ENCODE assay signal across 16 mouse cellular contexts in the genomic region with DNA sequence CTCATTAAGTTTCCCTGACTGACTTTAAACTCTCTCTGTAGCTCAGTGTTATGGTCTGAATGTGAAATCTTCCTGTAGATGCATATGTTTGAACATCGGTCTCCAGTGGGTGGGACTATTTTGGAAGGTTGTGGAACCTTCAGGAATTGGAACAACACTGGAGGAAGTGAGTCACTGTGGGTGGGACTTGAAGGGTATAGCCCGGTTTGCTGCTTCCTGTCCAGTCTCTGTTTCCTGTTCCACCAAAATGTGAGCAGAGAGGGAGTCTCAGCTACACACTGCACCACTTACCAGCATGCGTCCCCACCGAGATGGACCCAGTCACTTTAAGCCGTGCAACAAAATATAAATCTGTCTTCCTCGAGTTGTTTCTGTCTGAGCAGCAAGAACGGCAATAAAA.
DNase-seq lines count a peak whose midpoint lies in the region; ATAC-seq and TF ChIP-seq lines count a peak whose summit lies in the region.
"Had no signal": no experiment of that assay in that cellular context is flagged by ENCODE, and none has a peak within 500 bp of the region (broad histone marks: within the 10 kb centered on the region; RNA-seq: fewer than 3 reads in every experiment).

No protein-coding gene starts in this region.

- H3K27me3 ChIP-seq in kidney, adult 2 months (replicated peaks; ENCODE audit: control insufficient read depth, insufficient read depth, low read length) = no peaks in the 10 kb centered on the region
- no peaks in the 10 kb centered on the region for H3K27me3 ChIP-seq in intestine, postnatal 0 days (replicated peaks; ENCODE audit: control insufficient read depth, insufficient read depth, low read length)
- H3K27me3 ChIP-seq: heart, embryonic 12.5 days; neural tube, embryonic 12.5 days had no signal

- H3K4me3 ChIP-seq in kidney, adult 2 months (ENCODE audit: insufficient read depth, low read depth, low read length) = no peak overlapping the region
- H3K4me3 ChIP-seq in ES-E14 (ENCODE audit: insufficient read depth in 1 of 2, low read depth in 1 of 2, low read length in 2 of 2, poor library complexity in 1 of 2, severe bottlenecking in 1 of 2) = peak overlapping the region; percentile 36 to 80; a peak in 3 of 4 replicates
- no peak overlapping the region for H3K4me3 ChIP-seq in intestine, postnatal 0 days (ENCODE audit: low read depth, low read length)
- H3K4me3 ChIP-seq: heart, embryonic 12.5 days; neural tube, embryonic 12.5 days had no signal

- H3K27ac ChIP-seq in kidney, adult 2 months (ENCODE audit: insufficient read depth, low read depth, low read length) = no peak overlapping the region
- peak overlapping the region; percentile 66; the same call in 1 of the 2 replicates for H3K27ac ChIP-seq in ES-E14 (ENCODE audit: insufficient read depth, low read depth, low read length, poor library complexity, severe bottlenecking)
- no peak overlapping the region for H3K27ac ChIP-seq in intestine, postnatal 0 days (ENCODE audit: low read depth, low read length)
- H3K27ac ChIP-seq: neural tube, embryonic 12.5 days had no signal

- peak; percentile 49; the same call in 1 of the 2 replicates for ATAC-seq in megakaryocyte, adult 5-6 weeks (ENCODE audit: poor library complexity, severe bottlenecking)
- ATAC-seq in intestine, postnatal 0 days = no peak
- ATAC-seq: hindbrain, embryonic 16.5 days had no signal

- no peaks in the 10 kb centered on the region for H3K4me1 ChIP-seq in kidney, adult 2 months (ENCODE audit: control insufficient read depth, insufficient read depth, low read length)
- peaks cover 4 to 16% of the 10 kb centered on the region in 2 experiments; a peak in 3 of 4 replicates for H3K4me1 ChIP-seq in ES-E14 (ENCODE audit: control insufficient read depth in 2 of 2, insufficient read depth in 2 of 2, low read length in 2 of 2, poor library complexity in 1 of 2)
- no peaks in the 10 kb centered on the region for H3K4me1 ChIP-seq in intestine, postnatal 0 days (replicated peaks; ENCODE audit: control insufficient read depth, insufficient read depth, low read length)
- H3K4me1 ChIP-seq: neural tube, embryonic 12.5 days had no signal

- 77% methylated on average over 7 of the region's 7 CpGs for WGBS in kidney, adult 2 months
- 80% methylated on average over 7 of the region's 7 CpGs for WGBS in intestine, postnatal 0 days

- no peaks in the 10 kb centered on the region for H3K36me3 ChIP-seq in kidney, adult 2 months (ENCODE audit: control insufficient read depth, insufficient read depth, low read length)
- no peaks in the 10 kb centered on the region for H3K36me3 ChIP-seq in ES-E14 (ENCODE audit: control insufficient read depth, insufficient read depth, low read length, poor library complexity, severe bottlenecking)
- no peaks in the 10 kb centered on the region for H3K36me3 ChIP-seq in intestine, postnatal 0 days (ENCODE audit: control insufficient read depth, insufficient read depth)
- H3K36me3 ChIP-seq: heart, embryonic 12.5 days; neural tube, embryonic 12.5 days had no signal

- in situ Hi-C loops in ES-E14 (cut with MboI; ENCODE audit: low sequenced_read_pairs in 2 of 2, unreplicated experiment in 2 of 2) = no loop called here

- no peaks in the 10 kb centered on the region for H3K9me3 ChIP-seq in ES-E14 (ENCODE audit: control insufficient read depth, insufficient read depth, low read depth, low read length)
- no peaks in the 10 kb centered on the region for H3K9me3 ChIP-seq in intestine, postnatal 0 days (ENCODE audit: control insufficient read depth)
- H3K9me3 ChIP-seq: neural tube, embryonic 12.5 days had no signal

- TF ChIP-seq CTCF in kidney, adult 2 months (conservative IDR thresholded peaks at IDR 0.05; ENCODE audit: insufficient read depth, insufficient read length, low read depth, low read length) = no peak
- TF ChIP-seq CTCF in intestine, postnatal 0 days (IDR thresholded peaks at IDR 0.05; ENCODE audit: low read depth) = no peak

- no peak overlapping the region for H3K4me2 ChIP-seq in intestine, postnatal 0 days (replicated peaks; ENCODE audit: low read depth)
- H3K4me2 ChIP-seq: heart, embryonic 12.5 days; neural tube, embryonic 12.5 days had no signal

- no peak for TF ChIP-seq POLR2A in kidney, adult 2 months (IDR thresholded peaks at IDR 0.05; ENCODE audit: low read depth, low read length)

- H3K9ac ChIP-seq in ES-E14 (ENCODE audit: insufficient read depth, low read depth, low read length, poor library complexity, severe bottlenecking) = peak overlapping the region; percentile 22; the same call in 1 of the 2 replicates
- H3K9ac ChIP-seq in intestine, postnatal 0 days (ENCODE audit: low read depth, low read length) = no peak overlapping the region
- H3K9ac ChIP-seq: heart, embryonic 12.5 days; neural tube, embryonic 12.5 days had no signal

- peak; percentile 29 for DNase-seq in kidney, adult 2 months
- DNase-seq in kidney, postnatal 10 days = no peak
- DNase-seq in 416B (ENCODE audit: low read depth) (peak; percentile 61), ES-E14 (ENCODE audit: low read depth, low spot score) (no peak)
- DNase-seq in Muller cell, postnatal 12 days (ENCODE audit: inconsistent ontology term) = no peak
- no peak for DNase-seq in frontal cortex, adult 2 months (ENCODE audit: extremely low spot score in 1 of 2, low spot score in 1 of 2)
- DNase-seq: adrenal gland, postnatal 36 days; kidney, adult 8-10 months; layer of hippocampus, postnatal 36 days; liver; right cerebral cortex, postnatal 14 days had no signal

TF ChIP-seq in ES-E14, 5 proteins besides CTCF, POLR2A, EP300 and RAD21:
- TF ChIP-seq ZNF384 (IDR thresholded peaks at IDR 0.05; ENCODE audit: low read depth, low read length) (no peak), ZC3H11A (IDR thresholded peaks at IDR 0.05; ENCODE audit: borderline replicate concordance, low read depth, low read length) (no peak), MAFK (IDR thresholded peaks at IDR 0.05; ENCODE audit: insufficient read depth, low read depth, low read length) (no peak), CHD2 (IDR thresholded peaks at IDR 0.05; ENCODE audit: low read depth, low read length) (no peak), HCFC1 (IDR thresholded peaks at IDR 0.05; ENCODE audit: borderline replicate concordance, insufficient read depth, low read length) (no peak)

Comparison
In these comparisons a context has a peak if more than half of its experiments do, and no peak if none do; other contexts are left out.
1. DNase-seq: peak in kidney, adult 2 months (single experiment) and 416B (single experiment); none in kidney, postnatal 10 days (single experiment), ES-E14 (single experiment), Muller cell, postnatal 12 days (single experiment) and frontal cortex, adult 2 months (0 of 2).
2. H3K4me3 ChIP-seq: peak in ES-E14 (2 of 2); none in kidney, adult 2 months (single experiment) and intestine, postnatal 0 days (single experiment).